8 mouse cellular contexts compared by ENCODE assay signal in the genomic region with DNA sequence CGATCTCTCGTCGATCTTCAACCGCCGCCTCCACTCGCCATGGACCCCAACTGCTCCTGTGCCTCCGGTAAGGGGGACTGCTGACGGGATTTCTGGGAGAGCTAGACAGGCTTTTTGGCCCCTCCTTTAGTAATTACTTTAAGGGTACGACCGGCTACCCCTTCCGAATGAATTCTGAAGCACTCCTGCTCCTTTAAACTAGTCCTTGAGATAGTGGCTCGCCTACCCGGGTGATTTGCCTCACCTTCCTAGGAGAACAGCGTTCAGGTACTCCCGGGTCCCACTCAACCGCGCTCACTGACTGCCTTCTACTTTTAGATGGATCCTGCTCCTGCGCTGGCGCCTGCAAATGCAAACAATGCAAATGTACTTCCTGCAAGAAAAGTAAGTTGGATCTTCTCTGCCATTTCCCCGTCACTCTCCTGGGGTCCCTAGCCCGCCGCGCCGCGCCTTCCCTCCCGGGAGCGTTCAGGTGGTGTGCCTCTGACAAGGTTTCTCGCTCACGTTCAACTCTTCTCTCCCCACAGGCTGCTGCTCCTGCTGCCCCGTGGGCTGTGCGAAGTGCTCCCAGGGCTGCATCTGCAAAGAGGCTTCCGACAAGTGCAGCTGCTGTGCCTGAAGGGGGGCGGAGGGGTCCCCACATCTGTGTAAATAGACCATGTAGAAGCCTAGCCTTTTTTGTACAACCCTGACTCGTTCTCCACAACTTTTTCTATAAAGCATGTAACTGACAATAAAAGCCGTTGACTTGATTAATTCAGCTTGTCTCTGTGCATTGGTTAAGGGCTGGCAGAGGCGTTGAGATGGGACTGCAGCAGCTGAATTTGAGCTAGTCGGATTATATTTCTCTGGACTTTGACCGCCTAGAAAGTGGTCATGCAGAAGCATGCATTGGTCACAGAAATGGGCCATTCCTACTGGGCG. TPM values are rescaled to one million over a fixed set of nuclear protein-coding genes. Genes with fewer than 3 reads are reported as not detected.
A peak's percentile ranks its signal among the peaks of the same experiment; 100 is the strongest.
DNase-seq lines count a peak whose midpoint lies in the region; ATAC-seq and TF ChIP-seq lines count a peak whose summit lies in the region.

No protein-coding gene starts in this region.

- no peak for TF ChIP-seq CTCF in hindbrain, postnatal 0 days (IDR thresholded peaks at IDR 0.05; ENCODE audit: low read depth)

- no peaks in the 10 kb centered on the region for H3K9me3 ChIP-seq in erythroblast, embryonic 14.5 days (ENCODE audit: control insufficient read depth, low read length)
- no peaks in the 10 kb centered on the region for H3K9me3 ChIP-seq in hindbrain, postnatal 0 days (ENCODE audit: low read length)
- H3K9me3 ChIP-seq in midbrain, embryonic 10.5 days (replicated peaks): no peaks in the 10 kb centered on the region

- H3K4me3 ChIP-seq in erythroblast, embryonic 14.5 days (replicated peaks): peak overlapping the region; percentile 93
- peak overlapping the region; percentile 42 for H3K4me3 ChIP-seq in hindbrain, postnatal 0 days (ENCODE audit: low read length)
- peak overlapping the region; percentile 59 for H3K4me3 ChIP-seq in midbrain, embryonic 10.5 days

- H3K27me3 ChIP-seq in erythroblast, embryonic 14.5 days (ENCODE audit: control insufficient read depth): peaks cover 8% of the 10 kb centered on the region; the same call in 1 of the 2 replicates
- peaks cover 27% of the 10 kb centered on the region for H3K27me3 ChIP-seq in hindbrain, postnatal 0 days (ENCODE audit: insufficient read depth, low read length)
- peaks cover 96% of the 10 kb centered on the region for H3K27me3 ChIP-seq in midbrain, embryonic 10.5 days (ENCODE audit: low read depth, poor library complexity, severe bottlenecking)

- peak overlapping the region; percentile 57 for H3K27ac ChIP-seq in hindbrain, postnatal 0 days
- H3K27ac ChIP-seq in midbrain, embryonic 10.5 days (replicated peaks): peak overlapping the region; percentile 66

- peaks cover 82% of the 10 kb centered on the region for H3K4me1 ChIP-seq in erythroblast, embryonic 14.5 days (ENCODE audit: control insufficient read depth)
- no peaks in the 10 kb centered on the region; the same call in 1 of the 2 replicates for H3K4me1 ChIP-seq in hindbrain, postnatal 0 days (ENCODE audit: insufficient read depth, low read length)
- peaks cover 24% of the 10 kb centered on the region for H3K4me1 ChIP-seq in midbrain, embryonic 10.5 days

- peaks cover 21% of the 10 kb centered on the region for H3K36me3 ChIP-seq in erythroblast, embryonic 14.5 days (ENCODE audit: control insufficient read depth)
- H3K36me3 ChIP-seq in hindbrain, postnatal 0 days (ENCODE audit: insufficient read depth, low read length): no peaks in the 10 kb centered on the region
- H3K36me3 ChIP-seq in midbrain, embryonic 10.5 days: no peaks in the 10 kb centered on the region

- 1% methylated on average over 39 of the region's 39 CpGs for WGBS in hindbrain, postnatal 0 days
- WGBS in midbrain, embryonic 10.5 days: 2% methylated on average over 39 of the region's 39 CpGs

- peak overlapping the region; percentile 49 for H3K9ac ChIP-seq in hindbrain, postnatal 0 days (replicated peaks; ENCODE audit: low read length)

- peak; percentile 33 for DNase-seq in 3T3-L1 (ENCODE audit: low read depth, low spot score)
- DNase-seq in embryo, embryonic 9.5 days (ENCODE audit: extremely low spot score): peak; percentile 40
- DNase-seq in hindbrain, postnatal 0 days (ENCODE audit: low spot score): no peak
- DNase-seq in midbrain, embryonic 10.5 days (ENCODE audit: low spot score): peak; percentile 54
- peak; percentile 55 for DNase-seq in yolk sac, embryonic 10.5 days (ENCODE audit: low spot score)
- DNase-seq in cerebellum, adult 11 months: no peak

- no peak for ATAC-seq in erythroblast, adult 5-6 weeks (replicated peaks; ENCODE audit: low FRiP score, poor library complexity, severe bottlenecking)
- ATAC-seq in hindbrain, postnatal 0 days: no peak

- H3K4me2 ChIP-seq in hindbrain, postnatal 0 days (ENCODE audit: low read depth, low read length): peak overlapping the region; percentile 89

RNA-seq across cellular contexts. Expression of a gene that starts 0.6 kb away (rescaled TPM):
- 787 and 864 TPM in 2 replicates for polyA plus RNA-seq in erythroblast, embryonic 14.5 days (2012)
- 17.7 and 46.2 TPM in 2 replicates for total RNA-seq in erythroblast, adult 5-6 weeks (2015; ENCODE audit: low replicate concordance)
- 11.3 and 34.4 TPM in 2 replicates for total RNA-seq in erythroblast, adult 5-6 weeks (2017; ENCODE audit: low replicate concordance)
- total RNA-seq in hindbrain, postnatal 0 days (2014; rRNA removed): 109 and 110 TPM in 2 replicates
- 202 and 239 TPM in 2 replicates for polyA plus RNA-seq in hindbrain, postnatal 0 days (2015; fragmentation: Nextera tagmentation; extraction: Ambion mirVana)
- polyA plus RNA-seq in midbrain, embryonic 10.5 days (2016; fragmentation: Nextera tagmentation; extraction: Ambion mirVana): 32.3 and 55.8 TPM in 2 replicates

RNA-seq across cellular contexts. Expression of a gene that starts 5.8 kb away (rescaled TPM):
- polyA plus RNA-seq in erythroblast, embryonic 14.5 days (2012): 175 and 372 TPM in 2 replicates
- total RNA-seq in erythroblast, adult 5-6 weeks (2015; ENCODE audit: low replicate concordance): 59.6 and 67.9 TPM in 2 replicates
- total RNA-seq in erythroblast, adult 5-6 weeks (2017; ENCODE audit: low replicate concordance): 13.0 and 63.6 TPM in 2 replicates
- total RNA-seq in hindbrain, postnatal 0 days (2014; rRNA removed): 648 and 1,037 TPM in 2 replicates
- polyA plus RNA-seq in hindbrain, postnatal 0 days (2015; fragmentation: Nextera tagmentation; extraction: Ambion mirVana): 742 and 847 TPM in 2 replicates
- 131 and 201 TPM in 2 replicates for polyA plus RNA-seq in midbrain, embryonic 10.5 days (2016; fragmentation: Nextera tagmentation; extraction: Ambion mirVana)

RNA-seq across cellular contexts. Expression of a gene that starts 20.7 kb away (rescaled TPM):
- polyA plus RNA-seq in erythroblast, embryonic 14.5 days (2012): not detected in 2 replicates
- total RNA-seq in erythroblast, adult 5-6 weeks (2015; ENCODE audit: low replicate concordance): not detected in 2 replicates
- not detected in 2 replicates for total RNA-seq in erythroblast, adult 5-6 weeks (2017; ENCODE audit: low replicate concordance)
- total RNA-seq in hindbrain, postnatal 0 days (2014; rRNA removed): 631 and 889 TPM in 2 replicates
- polyA plus RNA-seq in hindbrain, postnatal 0 days (2015; fragmentation: Nextera tagmentation; extraction: Ambion mirVana): 445 and 458 TPM in 2 replicates
- polyA plus RNA-seq in midbrain, embryonic 10.5 days (2016; fragmentation: Nextera tagmentation; extraction: Ambion mirVana): 6.8 and 7.5 TPM in 2 replicates

RNA-seq across cellular contexts. Expression of a gene that starts 36.1 kb away (rescaled TPM):
- not detected in 2 replicates for polyA plus RNA-seq in erythroblast, embryonic 14.5 days (2012)
- not detected in 2 replicates for total RNA-seq in erythroblast, adult 5-6 weeks (2015; ENCODE audit: low replicate concordance)
- total RNA-seq in erythroblast, adult 5-6 weeks (2017; ENCODE audit: low replicate concordance): not detected in 2 replicates
- not detected in 2 replicates for total RNA-seq in hindbrain, postnatal 0 days (2014; rRNA removed)
- not detected in 2 replicates for polyA plus RNA-seq in hindbrain, postnatal 0 days (2015; fragmentation: Nextera tagmentation; extraction: Ambion mirVana)
- not detected in 2 replicates for polyA plus RNA-seq in midbrain, embryonic 10.5 days (2016; fragmentation: Nextera tagmentation; extraction: Ambion mirVana)

RNA-seq across cellular contexts. Expression of a gene that starts 41.3 kb away (rescaled TPM):
- 0.39 and 0.52 TPM in 2 replicates for polyA plus RNA-seq in erythroblast, embryonic 14.5 days (2012)
- 6.5 and 6.9 TPM in 2 replicates for total RNA-seq in erythroblast, adult 5-6 weeks (2015; ENCODE audit: low replicate concordance)
- total RNA-seq in erythroblast, adult 5-6 weeks (2017; ENCODE audit: low replicate concordance): 8.6 and 11.0 TPM in 2 replicates
- total RNA-seq in hindbrain, postnatal 0 days (2014; rRNA removed): 33.1 and 43.3 TPM in 2 replicates
- polyA plus RNA-seq in hindbrain, postnatal 0 days (2015; fragmentation: Nextera tagmentation; extraction: Ambion mirVana): 42.3 and 44.8 TPM in 2 replicates
- 133 and 142 TPM in 2 replicates for polyA plus RNA-seq in midbrain, embryonic 10.5 days (2016; fragmentation: Nextera tagmentation; extraction: Ambion mirVana)

Comparison
In these comparisons a context has a peak if more than half of its experiments do, and no peak if none do; other contexts are left out.
1. H3K4me3 ChIP-seq: peak in every context shown above with its lines; median percentile 93 in erythroblast, embryonic 14.5 days; 59 in midbrain, embryonic 10.5 days; 42 in hindbrain, postnatal 0 days.
2. DNase-seq: peak in 3T3-L1 (single experiment), embryo, embryonic 9.5 days (single experiment), midbrain, embryonic 10.5 days (single experiment) and yolk sac, embryonic 10.5 days (single experiment); none in hindbrain, postnatal 0 days (single experiment) and cerebellum, adult 11 months (single experiment).
3. RNA of a gene that starts 20.7 kb away (polyA plus RNA-seq): 445 to 458 TPM in hindbrain, postnatal 0 days; 6.8 to 7.5 TPM in midbrain, embryonic 10.5 days and not detected in erythroblast, embryonic 14.5 days; every median in the first group is over 10 times any median in the second.